Mouse (Mus musculus): Measurements from ENCODE around the gene Ajuba. TPM values are rescaled to one million over a fixed set of nuclear protein-coding genes. Genes with fewer than 3 reads are reported as not detected.

Ajuba gene
- 0.16 TPM for polyA plus RNA-seq (2017; shearing (Covaris generic))

DNA sequence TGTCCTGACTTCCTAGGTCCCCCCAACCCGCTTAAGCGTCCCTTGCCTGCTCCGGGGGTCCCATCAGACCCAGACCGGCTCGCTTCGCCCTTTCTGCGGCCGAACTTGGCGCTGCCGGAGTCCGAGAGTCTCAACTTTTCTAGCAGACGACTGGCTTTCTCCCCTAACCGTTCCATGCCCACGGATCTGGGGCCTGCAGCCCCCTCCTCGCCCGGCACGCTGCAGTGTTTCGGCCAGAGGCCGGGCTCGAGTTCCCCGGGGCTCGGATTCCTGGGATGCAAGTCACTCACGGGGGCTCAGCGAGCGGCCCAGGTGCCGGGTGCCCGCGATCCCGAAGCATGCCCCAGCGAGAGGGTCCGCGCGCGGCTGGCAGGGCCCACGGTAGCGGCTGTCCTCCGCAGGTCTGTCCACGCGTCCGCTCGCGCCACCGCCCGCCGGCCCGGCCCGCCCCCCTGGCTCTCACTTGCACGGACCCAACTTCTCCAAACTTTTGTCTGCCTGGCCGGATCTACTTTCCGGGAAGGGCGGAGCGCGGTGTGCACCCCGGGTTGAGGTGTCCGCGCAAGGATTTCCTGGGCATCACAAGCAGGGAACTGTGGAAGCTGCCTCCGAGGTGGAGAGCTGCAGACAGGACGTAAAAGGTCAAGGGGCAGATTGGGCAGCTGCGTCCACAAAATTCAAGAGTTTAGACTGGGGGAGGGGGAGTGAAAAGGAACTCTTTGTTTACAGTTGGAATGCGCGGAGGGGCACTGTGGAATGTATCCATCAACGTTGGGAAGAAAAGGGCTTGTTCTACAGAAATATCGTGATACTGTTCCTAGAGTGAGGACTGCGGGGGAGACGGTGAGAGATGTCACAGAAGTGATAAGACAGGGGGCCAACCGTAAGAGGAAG, at the start of gene Ajuba:
TSS of gene Ajuba (minus strand) at position 470 of the 894 bp plus-strand sequence.

GRCm38 (mm10) chr14:54621133-54621532, 43.8 kb upstream of the Ajuba start, which contains the start of gene Psmb11:
Gene Psmb11 (plus strand): TSS chr14:54621433.

DNA sequence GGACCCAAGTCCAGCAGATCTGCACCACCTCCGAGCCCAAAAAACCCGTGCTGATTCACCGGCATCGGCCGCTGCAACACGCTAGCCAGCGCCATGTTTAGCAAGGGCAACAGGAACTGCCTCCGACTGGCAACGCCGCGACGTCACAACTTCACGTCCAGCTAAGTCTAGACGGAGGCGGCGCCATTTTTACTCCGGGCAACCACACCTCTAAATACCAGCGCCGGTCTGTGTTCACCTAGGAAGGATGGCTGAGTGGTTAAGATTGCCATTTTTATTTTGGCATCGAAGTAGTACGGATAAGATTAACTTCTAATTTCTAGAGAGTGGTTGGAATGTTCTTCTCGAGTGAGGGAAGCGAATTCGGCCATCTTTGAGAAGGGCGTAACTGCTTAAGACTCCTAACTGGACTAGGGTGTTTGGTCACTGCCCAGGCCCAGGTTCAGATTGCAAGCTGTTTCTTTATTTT, 40.6 kb upstream of the Ajuba start, which contains the start of gene Psmb5:
TSS of gene Psmb5 (minus strand) at position 126 of the 469 bp plus-strand sequence.

GRCm38 (mm10) chr14:54605752-54606321, 28.5 kb upstream of the Ajuba start, which contains the start of gene 4931414P19Rik:
Gene 4931414P19Rik (minus strand): TSS chr14:54605993.

DNA sequence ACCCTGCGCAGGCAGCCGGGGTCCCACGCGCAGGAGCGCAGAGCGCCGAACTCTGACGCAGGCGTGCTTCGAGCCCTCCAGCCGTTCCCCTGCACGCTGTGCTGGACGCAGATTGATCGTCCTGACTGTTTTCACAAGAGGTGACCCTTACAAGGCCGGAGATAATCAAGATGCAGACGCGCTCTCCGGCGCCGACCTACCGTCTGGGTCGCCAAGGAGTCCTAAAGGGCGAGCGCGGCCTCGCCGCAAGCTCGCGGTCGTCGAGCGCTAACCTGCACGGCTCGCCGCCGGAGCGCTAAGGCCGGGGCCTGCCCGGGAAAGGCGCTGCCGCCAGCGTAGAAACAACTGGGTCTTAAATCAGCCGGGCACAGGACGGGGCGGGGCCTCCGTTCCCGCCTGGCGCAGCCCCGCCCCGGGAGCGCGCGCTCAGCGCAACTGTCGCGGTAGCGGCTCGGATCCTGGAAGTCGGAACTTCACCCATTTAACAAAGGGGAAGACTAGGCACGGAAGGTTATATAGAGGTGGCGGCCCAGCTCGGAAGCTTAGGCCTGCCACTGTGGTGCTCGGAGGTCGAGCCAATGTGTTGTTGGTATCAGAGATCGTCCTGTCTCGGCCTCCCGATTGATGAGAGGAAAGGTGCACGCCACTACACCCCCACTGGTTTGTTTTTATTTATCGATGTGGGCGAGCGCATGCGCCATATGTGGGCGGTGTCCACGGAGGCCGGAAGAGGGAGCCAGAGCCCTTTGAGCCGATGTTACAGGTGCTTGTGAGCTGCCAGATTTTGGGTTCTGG, 23.2 kb downstream of the Ajuba start, which contains the start of gene Haus4:
TSS of gene Haus4 (minus strand) at position 642 of the 795 bp plus-strand sequence.

Other genes with a start within 250 kb of the Ajuba start
- gene Oxa1l, start 216.7 kb downstream of the Ajuba start, polyA plus RNA-seq (2017; shearing (Covaris generic)), result 77.8 TPM
- 1.5 TPM for gene Slc7a7, start 159.8 kb downstream of the Ajuba start, polyA plus RNA-seq (2017; shearing (Covaris generic))
- gene Mrpl52, start 150.6 kb downstream of the Ajuba start, polyA plus RNA-seq (2017; shearing (Covaris generic)), result 292 TPM
- 1.5 TPM for gene Mmp14, start 145.9 kb downstream of the Ajuba start, polyA plus RNA-seq (2017; shearing (Covaris generic))
- gene Lrp10, start 113.4 kb downstream of the Ajuba start, polyA plus RNA-seq (2017; shearing (Covaris generic)), result 38.7 TPM
- gene Rem2, start 101.5 kb downstream of the Ajuba start, polyA plus RNA-seq (2017; shearing (Covaris generic)), result 0.61 TPM
- 49.7 TPM for gene Prmt5, start 60.0 kb downstream of the Ajuba start, polyA plus RNA-seq (2017; shearing (Covaris generic))
- gene Haus4, start 22.9 kb downstream of the Ajuba start, polyA plus RNA-seq (2017; shearing (Covaris generic)), result 22.4 TPM
- gene 4931414P19Rik, start 28.4 kb upstream of the Ajuba start, polyA plus RNA-seq (2017; shearing (Covaris generic)), result 3.0 TPM
- 280 TPM for gene Psmb5, start 40.5 kb upstream of the Ajuba start, polyA plus RNA-seq (2017; shearing (Covaris generic))
- 0.06 TPM for gene Psmb11, start 43.9 kb upstream of the Ajuba start, polyA plus RNA-seq (2017; shearing (Covaris generic))
- gene Gm17606, start 63.4 kb upstream of the Ajuba start, polyA plus RNA-seq (2017; shearing (Covaris generic)), result not detected
- gene Cdh24, start 63.8 kb upstream of the Ajuba start, polyA plus RNA-seq (2017; shearing (Covaris generic)), result 0.46 TPM
- gene 1700123O20Rik, start 108.7 kb upstream of the Ajuba start, polyA plus RNA-seq (2017; shearing (Covaris generic)), result 93.8 TPM
- gene Acin1, start 109.4 kb upstream of the Ajuba start, polyA plus RNA-seq (2017; shearing (Covaris generic)), result 123 TPM
- 0.38 TPM for gene Gm29776, start 121.3 kb upstream of the Ajuba start, polyA plus RNA-seq (2017; shearing (Covaris generic))
- gene Cebpe, start 134.6 kb upstream of the Ajuba start, polyA plus RNA-seq (2017; shearing (Covaris generic)), result not detected
- gene Slc7a8, start 204.4 kb upstream of the Ajuba start, polyA plus RNA-seq (2017; shearing (Covaris generic)), result 0.24 TPM
- not detected for gene Rnf212b, start 236.6 kb upstream of the Ajuba start, polyA plus RNA-seq (2017; shearing (Covaris generic))